Mouse (Mus musculus) c-Kit-positive CD71-positive TER-119-positive erythroid progenitor cells, embryonic 14.5 days (primary cell): ENCODE measurements around the gene Hoxa5.

ENCODE experiments used
- DNase-seq: peaks from one replicate; pipeline ENCODE4 v3.0.0-alpha.2; 2013; ENCODE audit warnings: low spot score

The Hoxa5 gene

GRCm38 (mm10) chr6:52162611-52163365, 41.6 kb downstream of the Hoxa5 start:
- no peak for DNase-seq

- no peak for DNase-seq
Measured at GRCm38 (mm10) chr6:52162093-52162380, 42.4 kb downstream of the Hoxa5 start.

GRCm38 (mm10) chr6:52161336-52162092, 42.9 kb downstream of the Hoxa5 start:
- DNase-seq: no peak

- no peak for DNase-seq
Measured at GRCm38 (mm10) chr6:52160511-52161335, 43.7 kb downstream of the Hoxa5 start.

- DNase-seq: no peak
Measured at GRCm38 (mm10) chr6:52159979-52160378, 44.4 kb downstream of the Hoxa5 start.

GRCm38 (mm10) chr6:52159164-52159761, 45.1 kb downstream of the Hoxa5 start:
- DNase-seq: no peak

- peak; percentile 5 for DNase-seq
Measured at GRCm38 (mm10) chr6:52158276-52159051, 45.9 kb downstream of the Hoxa5 start, which contains the start of gene Hoxa1. Gene Hoxa1, minus strand, starts transcription at chr6:52158317.

GRCm38 (mm10) chr6:52157466-52158275, 46.7 kb downstream of the Hoxa5 start:
- DNase-seq: no peak

GRCm38 (mm10) chr6:52156551-52157200, 47.7 kb downstream of the Hoxa5 start:
- DNase-seq: no peak

- DNase-seq: no peak
Measured at GRCm38 (mm10) chr6:52155471-52155870, 48.9 kb downstream of the Hoxa5 start.

GRCm38 (mm10) chr6:52154044-52154443, 50.3 kb downstream of the Hoxa5 start:
- DNase-seq: no peak

GRCm38 (mm10) chr6:52153270-52153669, 51.1 kb downstream of the Hoxa5 start:
- no peak for DNase-seq

- no peak for DNase-seq
Measured at GRCm38 (mm10) chr6:52152226-52153193, 51.9 kb downstream of the Hoxa5 start.
